ENCODE assay signal across 12 mouse cellular contexts in genomic region chr1:72869275-72869674, GRCm38 (mm10). TPM values are rescaled to one million over a fixed set of nuclear protein-coding genes. Genes with fewer than 3 reads are reported as not detected.
DNase-seq lines count a peak whose midpoint lies in the region; ATAC-seq and TF ChIP-seq lines count a peak whose summit lies in the region.
"Had no signal": no experiment of that assay in that cellular context is flagged by ENCODE, and none has a peak within 500 bp of the region (broad histone marks: within the 10 kb centered on the region; RNA-seq: fewer than 3 reads in every experiment).

No protein-coding gene starts in this region.

- peaks cover 6% of the 10 kb centered on the region for H3K27me3 ChIP-seq in hindbrain, embryonic 12.5 days
- peaks cover 28% of the 10 kb centered on the region for H3K27me3 ChIP-seq in hindbrain, embryonic 10.5 days (ENCODE audit: insufficient read depth, poor library complexity, severe bottlenecking)
- peaks cover 26% of the 10 kb centered on the region for H3K27me3 ChIP-seq in CH12.LX (replicated peaks)
- H3K27me3 ChIP-seq in hindbrain, embryonic 15.5 days: 0 out of 2 replicates have a peak, but pooled peaks cover 4% of the 10 kb centered on the region

- dilution Hi-C loops in CH12.LX (cut with MboI; ENCODE audit: extremely low pct_ligation_motif_present, extremely low pct_unique_long_range_greater_than_20kb, low sequenced_read_pairs): no loop called here

- no peak for ATAC-seq in hindbrain, embryonic 12.5 days (ENCODE audit: low FRiP score)
- no peak for ATAC-seq in hindbrain, embryonic 15.5 days (ENCODE audit: low FRiP score, low read depth)

- 0 out of 2 replicates have a peak overlapping the region, but pooled peaks have one; percentile 96 for H3K4me2 ChIP-seq in hindbrain, embryonic 12.5 days (replicated peaks)
- H3K4me2 ChIP-seq in CH12.LX (ENCODE audit: insufficient read depth, low read depth, poor library complexity, severe bottlenecking): peak overlapping the region; percentile 9; the same call in 1 of the 2 replicates
- H3K4me2 ChIP-seq in hindbrain, embryonic 15.5 days: peak overlapping the region; percentile 98

- TF ChIP-seq EP300 in CH12.LX (IDR thresholded peaks at IDR 0.05; ENCODE audit: low read length): no peak

- TF ChIP-seq POLR2A in CH12.LX (IDR thresholded peaks at IDR 0.05; ENCODE audit: low read depth, low read length): no peak

- H3K27ac ChIP-seq in hindbrain, embryonic 12.5 days: no peak overlapping the region
- no peak overlapping the region for H3K27ac ChIP-seq in hindbrain, embryonic 10.5 days
- H3K27ac ChIP-seq in CH12.LX (ENCODE audit: insufficient read depth, low read depth): 0 out of 2 replicates have a peak overlapping the region, but pooled peaks have one; percentile 26
- H3K27ac ChIP-seq in hindbrain, embryonic 15.5 days (replicated peaks): no peak overlapping the region
- H3K27ac ChIP-seq: kidney, postnatal 0 days; liver, embryonic 13.5 days; macrophage had no signal

- H3K4me3 ChIP-seq in hindbrain, embryonic 12.5 days: no peak overlapping the region
- no peak overlapping the region for H3K4me3 ChIP-seq in hindbrain, embryonic 10.5 days
- no peak overlapping the region for H3K4me3 ChIP-seq in CH12.LX (replicated peaks in 1 of 3; ENCODE audit: low read depth in 2 of 3, low read length in 2 of 3, poor library complexity in 1 of 3)
- H3K4me3 ChIP-seq in hindbrain, embryonic 15.5 days: no peak overlapping the region

- no peak for TF ChIP-seq CTCF in CH12.LX (conservative IDR thresholded peaks at IDR 0.05 in 1 of 2, IDR thresholded peaks at IDR 0.05 in 1 of 2; ENCODE audit: low read depth in 2 of 2, low read length in 2 of 2)

- no peaks in the 10 kb centered on the region for H3K79me2 ChIP-seq in CH12.LX (replicated peaks; ENCODE audit: control insufficient read depth, extremely low read depth, insufficient read depth, poor library complexity, severe bottlenecking)

- in situ Hi-C loops in CH12.LX (cut with MboI; ENCODE audit: low pct_ligation_motif_present, low pct_unique_long_range_greater_than_20kb, low sequenced_read_pairs): loop anchor here (10.0 to 25.0 kb wide), 2 partner anchors 282 to 406 kb away; partner anchors contain the start of gene Smarcal1

- peak; percentile 58 for DNase-seq in cerebellum, adult 9-10 months
- DNase-seq in cerebellum, postnatal 14 days: no peak
- DNase-seq in hindbrain, embryonic 10.5 days (ENCODE audit: low spot score): no peak
- DNase-seq in CH12.LX (ENCODE audit: extremely low read depth): no peak
- no peak for DNase-seq in right cerebral cortex, adult 18-20 months
- no peak for DNase-seq in natural killer cell, adult 2 months (ENCODE audit: low spot score in 2 of 2)
- DNase-seq: liver, embryonic 13.5 days had no signal

- H3K9me3 ChIP-seq in hindbrain, embryonic 12.5 days (replicated peaks): no peaks in the 10 kb centered on the region
- no peaks in the 10 kb centered on the region for H3K9me3 ChIP-seq in hindbrain, embryonic 10.5 days
- no peaks in the 10 kb centered on the region for H3K9me3 ChIP-seq in CH12.LX (replicated peaks; ENCODE audit: low read length)
- H3K9me3 ChIP-seq in hindbrain, embryonic 15.5 days: no peaks in the 10 kb centered on the region
- H3K9me3 ChIP-seq: G1E; liver, embryonic 13.5 days had no signal

- peaks cover 67% of the 10 kb centered on the region for H3K4me1 ChIP-seq in hindbrain, embryonic 12.5 days
- H3K4me1 ChIP-seq in hindbrain, embryonic 10.5 days (replicated peaks): peaks cover 88% of the 10 kb centered on the region
- peaks cover 16 to 58% of the 10 kb centered on the region in 2 experiments for H3K4me1 ChIP-seq in CH12.LX (ENCODE audit: control insufficient read depth in 1 of 2, insufficient read depth in 2 of 2)
- H3K4me1 ChIP-seq in hindbrain, embryonic 15.5 days (replicated peaks): peaks cover 49% of the 10 kb centered on the region

- no peak overlapping the region for H3K9ac ChIP-seq in hindbrain, embryonic 12.5 days
- H3K9ac ChIP-seq in CH12.LX (ENCODE audit: insufficient read depth, low read depth): no peak overlapping the region
- no peak overlapping the region for H3K9ac ChIP-seq in hindbrain, embryonic 15.5 days
- H3K9ac ChIP-seq: liver, embryonic 13.5 days had no signal

- no peaks in the 10 kb centered on the region for H3K36me3 ChIP-seq in hindbrain, embryonic 12.5 days
- H3K36me3 ChIP-seq in hindbrain, embryonic 10.5 days: peaks cover 5% of the 10 kb centered on the region; the same call in 1 of the 2 replicates
- no peaks in the 10 kb centered on the region for H3K36me3 ChIP-seq in CH12.LX (replicated peaks in 1 of 2; ENCODE audit: control insufficient read depth in 1 of 2, insufficient read depth in 1 of 2, low read length in 1 of 2)
- no peaks in the 10 kb centered on the region for H3K36me3 ChIP-seq in hindbrain, embryonic 15.5 days
- H3K36me3 ChIP-seq: G1E; liver, embryonic 13.5 days had no signal

- no peak for TF ChIP-seq RAD21 in CH12.LX (IDR thresholded peaks at IDR 0.05; ENCODE audit: low read depth, low read length)

TF ChIP-seq in CH12.LX, 34 proteins besides CTCF, POLR2A, EP300 and RAD21:
- TF ChIP-seq MEF2A (IDR thresholded peaks at IDR 0.05; ENCODE audit: borderline replicate concordance, low read depth, low read length): peak; percentile 72; the same call in 1 of the 2 replicates
- no peak for TF ChIP-seq ZMIZ1 (IDR thresholded peaks at IDR 0.05; ENCODE audit: low read depth, low read length)
- no peak for TF ChIP-seq ELF1 (IDR thresholded peaks at IDR 0.05; ENCODE audit: low read depth, low read length)
- TF ChIP-seq ZC3H11A (IDR thresholded peaks at IDR 0.05; ENCODE audit: low read depth, low read length): no peak

RNA-seq across cellular contexts. Expression of gene Igfbp5, which starts 5.4 kb away (rescaled TPM):
- polyA plus RNA-seq in hindbrain, embryonic 12.5 days (2016; fragmentation: Nextera tagmentation; extraction: Ambion mirVana): 69.6 and 99.7 TPM in 2 replicates
- 35.4 and 40.7 TPM in 2 replicates for polyA plus RNA-seq in hindbrain, embryonic 10.5 days (2016; fragmentation: Nextera tagmentation; extraction: Ambion mirVana)
- total RNA-seq in CH12.LX (2012; rRNA removed): 0.04 and 0.08 TPM in 2 replicates
- total RNA-seq in CH12.LX (2014; rRNA removed): not detected in 2 replicates
- 0.09 and 0.14 TPM in 2 replicates for polyA plus RNA-seq in CH12.LX (2012; ENCODE audit: insufficient read length, low read depth)
- 48.5 and 56.5 TPM in 2 replicates for polyA plus RNA-seq in hindbrain, embryonic 15.5 days (2015; fragmentation: Nextera tagmentation; extraction: Ambion mirVana)

RNA-seq across cellular contexts. Expression of gene Igfbp2, which starts 45.0 kb away (rescaled TPM):
- polyA plus RNA-seq in hindbrain, embryonic 12.5 days (2016; fragmentation: Nextera tagmentation; extraction: Ambion mirVana): 548 and 549 TPM in 2 replicates
- 493 and 750 TPM in 2 replicates for polyA plus RNA-seq in hindbrain, embryonic 10.5 days (2016; fragmentation: Nextera tagmentation; extraction: Ambion mirVana)
- total RNA-seq in CH12.LX (2012; rRNA removed) (386 and 662 TPM in 2 replicates), CH12.LX (2014; rRNA removed) (264 and 294 TPM in 2 replicates)
- polyA plus RNA-seq in CH12.LX (2012; ENCODE audit: insufficient read length, low read depth): 350 and 355 TPM in 2 replicates
- 463 and 473 TPM in 2 replicates for polyA plus RNA-seq in hindbrain, embryonic 15.5 days (2015; fragmentation: Nextera tagmentation; extraction: Ambion mirVana)
- polyA plus RNA-seq: G1E, macrophage had no signal

Comparison
In these comparisons a context has a peak if more than half of its experiments do, and no peak if none do; other contexts are left out.
1. H3K4me2 ChIP-seq: peak in every context shown above with its lines; median percentile 98 in hindbrain, embryonic 15.5 days; 96 in hindbrain, embryonic 12.5 days; 9 in CH12.LX.
2. RNA of gene Igfbp5, which starts 5.4 kb away (polyA plus RNA-seq): 69.6 to 99.7 TPM in hindbrain, embryonic 12.5 days, 48.5 to 56.5 TPM in hindbrain, embryonic 15.5 days and 35.4 to 40.7 TPM in hindbrain, embryonic 10.5 days; 0.09 to 0.14 TPM in CH12.LX; every median in the first group is over 10 times any median in the second.